In the genomic region with DNA sequence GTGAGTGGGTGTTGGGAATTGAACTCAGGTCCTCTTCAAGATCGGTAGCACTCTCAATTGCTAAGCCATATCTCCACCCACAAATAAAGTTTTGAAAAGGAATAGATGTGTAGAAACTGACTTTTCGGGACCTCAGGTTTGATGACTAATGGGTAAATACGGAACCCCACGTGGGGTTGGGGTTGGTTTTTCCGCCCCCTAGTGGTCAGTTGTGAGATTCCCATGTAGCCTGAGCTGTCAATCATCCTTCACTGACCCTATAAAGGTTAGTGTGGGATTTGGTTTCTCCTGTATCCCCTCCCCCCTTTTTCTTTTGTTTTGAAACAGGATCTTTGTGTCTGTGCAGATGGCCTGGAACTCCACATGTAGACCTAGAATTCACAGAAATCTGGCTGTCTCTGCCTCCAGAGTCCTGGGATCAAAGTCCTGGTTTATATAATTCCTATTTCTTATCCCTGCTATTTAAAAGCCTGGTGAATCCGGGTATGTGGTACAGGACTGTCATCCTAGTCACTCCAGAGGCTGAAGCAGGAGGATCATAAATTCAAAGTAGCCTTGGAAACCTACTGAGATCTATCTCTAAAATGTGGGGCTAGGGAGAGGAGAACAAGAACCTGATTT, we compare ENCODE assay signal across 8 mouse cellular contexts. TPM values are rescaled to one million over a fixed set of nuclear protein-coding genes. Genes with fewer than 3 reads are reported as not detected.
DNase-seq lines count a peak whose midpoint lies in the region; ATAC-seq and TF ChIP-seq lines count a peak whose summit lies in the region.

No protein-coding gene starts in this region.

- no peak overlapping the region for H3K4me2 ChIP-seq in midbrain, embryonic 13.5 days (replicated peaks)
- H3K4me2 ChIP-seq in midbrain, postnatal 0 days (ENCODE audit: low read depth, low read length, poor library complexity, severe bottlenecking) = no peak overlapping the region

- peaks cover 42% of the 10 kb centered on the region for H3K36me3 ChIP-seq in midbrain, embryonic 10.5 days
- H3K36me3 ChIP-seq in midbrain, embryonic 13.5 days = peaks cover 32% of the 10 kb centered on the region
- peaks cover 22% of the 10 kb centered on the region for H3K36me3 ChIP-seq in midbrain, postnatal 0 days (ENCODE audit: insufficient read depth, low read length)

- no peaks in the 10 kb centered on the region for H3K9me3 ChIP-seq in midbrain, embryonic 10.5 days (replicated peaks)
- no peaks in the 10 kb centered on the region for H3K9me3 ChIP-seq in midbrain, embryonic 13.5 days
- H3K9me3 ChIP-seq in midbrain, postnatal 0 days (ENCODE audit: low read length) = no peaks in the 10 kb centered on the region

- no peak overlapping the region for H3K4me3 ChIP-seq in midbrain, embryonic 10.5 days
- no peak overlapping the region for H3K4me3 ChIP-seq in midbrain, embryonic 13.5 days (replicated peaks)
- H3K4me3 ChIP-seq in cortical plate, adult 2 months (ENCODE audit: insufficient read depth, low read length) = no peak overlapping the region
- H3K4me3 ChIP-seq in midbrain, postnatal 0 days (ENCODE audit: low read depth, low read length) = no peak overlapping the region

- WGBS in midbrain, embryonic 10.5 days = 34% methylated on average over 6 of the region's 6 CpGs
- 35% methylated on average over 6 of the region's 6 CpGs for WGBS in midbrain, embryonic 13.5 days
- 28% methylated on average over 6 of the region's 6 CpGs for WGBS in midbrain, postnatal 0 days

- H3K9ac ChIP-seq in midbrain, embryonic 13.5 days (replicated peaks) = no peak overlapping the region
- no peak overlapping the region for H3K9ac ChIP-seq in midbrain, postnatal 0 days (replicated peaks; ENCODE audit: low read length, poor library complexity, severe bottlenecking)

- intact Hi-C loops in heart, postnatal 36 days (cut with DNase I) = loop anchor here (5.0 kb wide), 2 partner anchors 47 to 288 kb away; no protein-coding TSS in a partner anchor
- intact Hi-C loops in left cerebral cortex, postnatal 10 days (cut with DNase I) = loop anchor here (5.0 kb wide), 1 partner anchor 87 kb away; no protein-coding TSS in a partner anchor

- no peak overlapping the region for H3K27ac ChIP-seq in midbrain, embryonic 10.5 days (replicated peaks)
- H3K27ac ChIP-seq in midbrain, embryonic 13.5 days = no peak overlapping the region
- no peak overlapping the region for H3K27ac ChIP-seq in cortical plate, adult 2 months (ENCODE audit: insufficient read depth, low read length)
- no peak overlapping the region for H3K27ac ChIP-seq in midbrain, postnatal 0 days (ENCODE audit: low read depth, low read length)

- H3K4me1 ChIP-seq in midbrain, embryonic 10.5 days = no peaks in the 10 kb centered on the region
- H3K4me1 ChIP-seq in midbrain, embryonic 13.5 days (replicated peaks) = no peaks in the 10 kb centered on the region
- no peaks in the 10 kb centered on the region for H3K4me1 ChIP-seq in cortical plate, adult 2 months (ENCODE audit: control insufficient read depth, insufficient read depth, low read length)
- no peaks in the 10 kb centered on the region for H3K4me1 ChIP-seq in midbrain, postnatal 0 days (ENCODE audit: insufficient read depth, low read length)

- no peak for ATAC-seq in midbrain, embryonic 13.5 days
- no peak for ATAC-seq in midbrain, postnatal 0 days (ENCODE audit: low FRiP score)

- H3K27me3 ChIP-seq in midbrain, embryonic 10.5 days (ENCODE audit: low read depth, poor library complexity, severe bottlenecking) = no peaks in the 10 kb centered on the region
- no peaks in the 10 kb centered on the region for H3K27me3 ChIP-seq in midbrain, embryonic 13.5 days
- H3K27me3 ChIP-seq in midbrain, postnatal 0 days (ENCODE audit: insufficient read depth, low read length) = no peaks in the 10 kb centered on the region

- peak; percentile 49 for DNase-seq in midbrain, embryonic 10.5 days (ENCODE audit: low spot score)
- peak; percentile 68 for DNase-seq in ZHBTc4 (ENCODE audit: low read depth, low spot score)
- peak; percentile 66 to 69 for DNase-seq in heart, postnatal 36 days
- peak; percentile 20 to 49 for DNase-seq in left cerebral cortex, postnatal 10 days (ENCODE audit: extremely low spot score in 1 of 2, low spot score in 2 of 2)
- peak; percentile 56 for DNase-seq in midbrain, postnatal 0 days (ENCODE audit: low spot score)
- peak; percentile 14 to 67 for DNase-seq in thymus, postnatal 10 days (ENCODE audit: low spot score in 2 of 2)

- TF ChIP-seq CTCF in cortical plate, adult 2 months (IDR thresholded peaks at IDR 0.05; ENCODE audit: extremely low read depth, insufficient read depth, low read length) = peak; percentile 72
- peak; percentile 79 for TF ChIP-seq CTCF in midbrain, postnatal 0 days (IDR thresholded peaks at IDR 0.05)

- TF ChIP-seq POLR2A in cortical plate, adult 2 months (IDR thresholded peaks at IDR 0.05; ENCODE audit: extremely low read depth, insufficient read depth, low read length) = no peak

RNA-seq across cellular contexts. Expression of a gene that starts 20.4 kb away (rescaled TPM):
- polyA plus RNA-seq in midbrain, embryonic 10.5 days (2016; fragmentation: Nextera tagmentation; extraction: Ambion mirVana) = 191 and 203 TPM in 2 replicates
- 138 and 141 TPM in 2 replicates for polyA plus RNA-seq in midbrain, embryonic 13.5 days (2015; fragmentation: Nextera tagmentation; extraction: Ambion mirVana)
- polyA plus RNA-seq in cortical plate, adult 2 months (2012; rRNA removed) = 27.3 and 30.3 TPM in 2 replicates
- total RNA-seq in heart, postnatal 36 days (2021) = 10 to 100 TPM; 50.0 to 53.8 TPM
- 10 to 100 TPM; 47.2 to 47.9 TPM for total RNA-seq in left cerebral cortex, postnatal 10 days (2021)
- 82.4 and 97.3 TPM in 2 replicates for total RNA-seq in midbrain, postnatal 0 days (2014; rRNA removed)
- polyA plus RNA-seq in midbrain, postnatal 0 days (2015; fragmentation: Nextera tagmentation; extraction: Ambion mirVana) = 128 and 138 TPM in 2 replicates

RNA-seq across cellular contexts. Expression of a gene that starts 40.4 kb away (rescaled TPM):
- polyA plus RNA-seq in midbrain, embryonic 10.5 days (2016; fragmentation: Nextera tagmentation; extraction: Ambion mirVana) = 15.0 and 15.2 TPM in 2 replicates
- 16.9 and 17.5 TPM in 2 replicates for polyA plus RNA-seq in midbrain, embryonic 13.5 days (2015; fragmentation: Nextera tagmentation; extraction: Ambion mirVana)
- polyA plus RNA-seq in cortical plate, adult 2 months (2012; rRNA removed) = 30.4 and 32.4 TPM in 2 replicates
- 1 to 10 TPM; 8.2 to 9.0 TPM for total RNA-seq in heart, postnatal 36 days (2021)
- 10 to 100 TPM; 20.2 to 21.8 TPM for total RNA-seq in left cerebral cortex, postnatal 10 days (2021)
- total RNA-seq in midbrain, postnatal 0 days (2014; rRNA removed) = 24.6 and 25.6 TPM in 2 replicates
- polyA plus RNA-seq in midbrain, postnatal 0 days (2015; fragmentation: Nextera tagmentation; extraction: Ambion mirVana) = 21.3 and 22.8 TPM in 2 replicates
